Mouse (Mus musculus): ENCODE results near the gene Ap1m1. TPM values are rescaled to one million over a fixed set of nuclear protein-coding genes. Genes with fewer than 3 reads are reported as not detected.

Ap1m1 gene
- total RNA-seq, 1 experiment = 21.2 TPM

DNA sequence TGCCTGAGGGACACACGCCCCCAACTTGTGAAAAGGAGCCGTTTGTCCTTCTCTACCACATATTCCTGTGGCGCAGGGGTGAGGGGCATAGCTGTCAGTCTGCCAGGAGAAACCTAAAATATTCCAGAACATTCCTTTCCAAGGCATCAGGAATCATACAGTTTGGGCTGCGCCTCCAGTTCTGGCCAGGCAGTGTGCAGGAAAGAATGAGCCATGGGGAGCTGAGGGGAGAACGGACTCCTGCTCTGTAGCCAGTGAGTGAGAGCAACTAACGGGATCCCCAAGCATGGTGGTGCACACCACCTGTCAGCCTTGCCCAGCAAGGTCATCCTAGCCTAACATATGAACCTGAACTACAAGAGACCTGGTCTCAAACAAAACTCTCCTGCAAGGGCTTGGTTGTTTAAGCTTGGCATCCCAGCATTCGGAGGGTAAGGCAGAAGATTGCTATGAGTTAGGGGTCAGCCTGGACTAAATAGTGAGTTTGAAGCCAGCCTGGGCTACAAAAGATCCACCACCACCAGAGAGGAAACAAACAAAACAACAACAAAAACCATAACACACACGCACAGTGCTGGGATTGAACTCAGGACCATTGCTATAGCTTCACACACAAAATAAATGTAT lies 63.3 kb downstream of the Ap1m1 start:
- H3K4me3 ChIP-seq (ENCODE audit: insufficient read depth in 1 of 2, low read depth in 1 of 2, low read length in 2 of 2, poor library complexity in 1 of 2, severe bottlenecking in 1 of 2) = no peak overlapping the region
- no peaks in the 10 kb centered on the region for H3K36me3 ChIP-seq (ENCODE audit: control insufficient read depth, insufficient read depth, low read length, poor library complexity, severe bottlenecking)
- H3K4me1 ChIP-seq (ENCODE audit: control insufficient read depth in 2 of 2, insufficient read depth in 2 of 2, low read length in 2 of 2, poor library complexity in 1 of 2) = peaks cover 11 to 21% of the 10 kb centered on the region in 2 experiments
- in situ Hi-C loops (cut with MboI; ENCODE audit: low sequenced_read_pairs in 2 of 2, unreplicated experiment in 2 of 2) = no loop called here
- no peak for DNase-seq (ENCODE audit: low read depth, low spot score)
- H3K9ac ChIP-seq (ENCODE audit: insufficient read depth, low read depth, low read length, poor library complexity, severe bottlenecking) = no peak overlapping the region
- no peak overlapping the region for H3K27ac ChIP-seq (ENCODE audit: insufficient read depth, low read depth, low read length, poor library complexity, severe bottlenecking)
- H3K9me3 ChIP-seq (ENCODE audit: control insufficient read depth, insufficient read depth, low read depth, low read length) = no peaks in the 10 kb centered on the region
- TF ChIP-seq ZC3H11A (IDR thresholded peaks at IDR 0.05; ENCODE audit: borderline replicate concordance, low read depth, low read length) (no peak), ZNF384 (IDR thresholded peaks at IDR 0.05; ENCODE audit: low read depth, low read length) (no peak), HCFC1 (IDR thresholded peaks at IDR 0.05; ENCODE audit: borderline replicate concordance, insufficient read depth, low read length) (no peak), MAFK (IDR thresholded peaks at IDR 0.05; ENCODE audit: insufficient read depth, low read depth, low read length) (no peak), CHD2 (IDR thresholded peaks at IDR 0.05; ENCODE audit: low read depth, low read length) (no peak)

DNA sequence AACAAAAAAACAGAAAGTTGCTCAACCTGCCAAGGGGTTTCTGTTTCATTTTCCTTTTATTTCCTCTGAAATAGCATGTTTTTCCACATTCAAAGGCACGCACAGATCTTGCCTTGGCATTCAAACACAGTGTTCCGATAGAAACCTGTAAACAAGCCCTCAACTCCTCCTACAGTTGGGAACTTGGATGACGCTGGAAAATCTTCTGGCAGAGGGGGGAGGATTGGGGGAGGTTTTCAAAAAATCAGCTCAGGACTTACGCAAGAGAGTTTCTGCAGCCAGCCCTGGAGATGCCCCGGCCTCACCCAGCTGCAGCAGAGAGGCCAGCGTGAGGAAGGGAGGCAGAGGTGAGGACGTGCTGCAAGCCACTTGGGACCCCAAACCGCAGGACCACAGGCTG lies 63.8 kb downstream of the Ap1m1 start:
- Histone ChIP-seq H3K27ac (ENCODE audit: insufficient read depth, low read depth, low read length, poor library complexity, severe bottlenecking) (no peak overlapping the region), H3K9ac (ENCODE audit: insufficient read depth, low read depth, low read length, poor library complexity, severe bottlenecking) (no peak overlapping the region; the same call in 1 of the 2 replicates), H3K4me3 (ENCODE audit: insufficient read depth in 1 of 2, low read depth in 1 of 2, low read length in 2 of 2, poor library complexity in 1 of 2, severe bottlenecking in 1 of 2) (no peak overlapping the region), H3K9me3 (ENCODE audit: control insufficient read depth, insufficient read depth, low read depth, low read length) (no peaks in the 10 kb centered on the region), H3K4me1 (ENCODE audit: control insufficient read depth in 2 of 2, insufficient read depth in 2 of 2, low read length in 2 of 2, poor library complexity in 1 of 2) (peaks cover 14 to 24% of the 10 kb centered on the region in 2 experiments), H3K36me3 (ENCODE audit: control insufficient read depth, insufficient read depth, low read length, poor library complexity, severe bottlenecking) (no peaks in the 10 kb centered on the region)
- in situ Hi-C loops (cut with MboI; ENCODE audit: low sequenced_read_pairs in 2 of 2, unreplicated experiment in 2 of 2) = no loop called here
- no peak for TF ChIP-seq ZNF384 (IDR thresholded peaks at IDR 0.05; ENCODE audit: low read depth, low read length)
- DNase-seq (ENCODE audit: low read depth, low spot score) = no peak

DNA sequence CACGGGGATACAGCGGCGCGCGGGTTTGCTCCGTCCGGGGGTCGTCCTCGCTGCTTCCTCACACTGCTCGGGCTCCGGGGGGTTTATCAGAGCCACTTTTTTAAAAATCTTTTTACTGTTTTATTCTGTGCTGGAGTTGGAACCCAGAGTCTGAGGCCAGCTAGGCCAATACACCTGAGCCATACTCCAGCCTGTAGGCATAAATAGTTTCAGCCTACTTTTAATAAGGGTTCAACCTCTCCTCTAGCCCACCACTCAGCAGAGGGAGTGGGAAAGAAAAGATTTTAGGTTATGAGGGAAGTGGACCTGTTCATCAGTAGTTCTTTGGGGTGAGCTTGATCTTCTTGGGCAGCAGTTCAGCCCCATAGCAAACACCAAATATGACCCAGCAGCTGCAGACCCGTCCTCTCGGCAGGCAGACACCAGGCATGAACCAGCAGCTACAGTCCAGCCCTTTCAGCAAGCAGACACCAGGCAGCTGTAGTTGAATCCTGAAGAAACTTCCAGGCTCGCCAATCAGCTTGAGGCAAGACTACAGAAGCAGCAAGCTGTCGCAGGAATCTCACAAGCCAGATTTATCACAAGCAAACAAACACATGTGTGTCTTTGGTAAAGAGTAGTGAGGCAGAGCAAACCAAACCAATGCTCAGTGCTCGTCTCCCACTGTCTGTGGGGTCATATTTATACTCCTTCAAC lies 65.5 kb downstream of the Ap1m1 start, which contains the start of gene Gm10282:
Gm10282 (minus strand) TSS at position 51 of the 696 bp plus-strand sequence.
- Histone ChIP-seq H3K4me3 (ENCODE audit: insufficient read depth in 1 of 2, low read depth in 1 of 2, low read length in 2 of 2, poor library complexity in 1 of 2, severe bottlenecking in 1 of 2) (no peak within 1 kb of the TSS), H3K36me3 (ENCODE audit: control insufficient read depth, insufficient read depth, low read length, poor library complexity, severe bottlenecking) (no peaks in the 10 kb centered on the region), H3K9me3 (ENCODE audit: control insufficient read depth, insufficient read depth, low read depth, low read length) (no peaks in the 10 kb centered on the region), H3K9ac (ENCODE audit: insufficient read depth, low read depth, low read length, poor library complexity, severe bottlenecking) (no peak within 1 kb of the TSS), H3K27ac (ENCODE audit: insufficient read depth, low read depth, low read length, poor library complexity, severe bottlenecking) (no peak within 1 kb of the TSS), H3K4me1 (ENCODE audit: control insufficient read depth in 2 of 2, insufficient read depth in 2 of 2, low read length in 2 of 2, poor library complexity in 1 of 2) (peaks cover 16 to 29% of the 10 kb centered on the region in 2 experiments)
- DNase-seq (ENCODE audit: low read depth, low spot score) = no peak
- TF ChIP-seq MAFK (IDR thresholded peaks at IDR 0.05; ENCODE audit: insufficient read depth, low read depth, low read length) = no peak
- no peak for TF ChIP-seq ZC3H11A (IDR thresholded peaks at IDR 0.05; ENCODE audit: borderline replicate concordance, low read depth, low read length)
- TF ChIP-seq HCFC1 (IDR thresholded peaks at IDR 0.05; ENCODE audit: borderline replicate concordance, insufficient read depth, low read length) = no peak
- TF ChIP-seq CHD2 (IDR thresholded peaks at IDR 0.05; ENCODE audit: low read depth, low read length) = no peak
- TF ChIP-seq ZNF384 (IDR thresholded peaks at IDR 0.05; ENCODE audit: low read depth, low read length) = no peak
- in situ Hi-C loops (cut with MboI; ENCODE audit: low sequenced_read_pairs in 2 of 2, unreplicated experiment in 2 of 2) = no loop called here

DNA sequence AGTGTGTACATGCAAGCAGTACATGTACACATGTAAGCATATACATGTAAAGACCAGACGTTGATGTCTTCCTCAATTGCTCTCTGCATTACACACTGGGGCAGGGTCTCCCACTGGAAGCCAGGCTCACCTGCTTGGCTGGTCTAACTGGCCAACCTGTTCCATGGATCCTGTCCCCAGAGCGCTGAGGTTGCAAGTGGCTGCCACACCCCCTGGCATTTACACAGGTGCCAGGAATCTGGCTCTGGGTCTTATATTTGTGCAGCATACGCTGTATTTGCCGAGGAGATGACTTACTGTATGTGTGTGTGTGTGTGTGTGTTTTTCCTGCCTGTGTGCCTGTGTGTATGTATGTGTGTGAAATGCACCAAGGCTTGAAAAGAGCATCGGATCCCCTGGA lies 67.1 kb downstream of the Ap1m1 start:
- Histone ChIP-seq H3K9me3 (ENCODE audit: control insufficient read depth, insufficient read depth, low read depth, low read length) (no peaks in the 10 kb centered on the region), H3K9ac (ENCODE audit: insufficient read depth, low read depth, low read length, poor library complexity, severe bottlenecking) (no peak overlapping the region), H3K4me1 (ENCODE audit: control insufficient read depth in 2 of 2, insufficient read depth in 2 of 2, low read length in 2 of 2, poor library complexity in 1 of 2) (peaks cover 16 to 27% of the 10 kb centered on the region in 2 experiments), H3K27ac (ENCODE audit: insufficient read depth, low read depth, low read length, poor library complexity, severe bottlenecking) (0 out of 2 replicates have a peak overlapping the region, but pooled peaks have one; percentile 4), H3K36me3 (ENCODE audit: control insufficient read depth, insufficient read depth, low read length, poor library complexity, severe bottlenecking) (no peaks in the 10 kb centered on the region), H3K4me3 (ENCODE audit: insufficient read depth in 1 of 2, low read depth in 1 of 2, low read length in 2 of 2, poor library complexity in 1 of 2, severe bottlenecking in 1 of 2) (no peak overlapping the region)
- no peak for DNase-seq (ENCODE audit: low read depth, low spot score)
- in situ Hi-C loops (cut with MboI; ENCODE audit: low sequenced_read_pairs in 2 of 2, unreplicated experiment in 2 of 2) = no loop called here
- TF ChIP-seq MAFK (IDR thresholded peaks at IDR 0.05; ENCODE audit: insufficient read depth, low read depth, low read length) (no peak), ZC3H11A (IDR thresholded peaks at IDR 0.05; ENCODE audit: borderline replicate concordance, low read depth, low read length) (no peak), HCFC1 (IDR thresholded peaks at IDR 0.05; ENCODE audit: borderline replicate concordance, insufficient read depth, low read length) (no peak), ZNF384 (IDR thresholded peaks at IDR 0.05; ENCODE audit: low read depth, low read length) (no peak), CHD2 (IDR thresholded peaks at IDR 0.05; ENCODE audit: low read depth, low read length) (no peak)

Other genes with a start within 250 kb of the Ap1m1 start
- 0.18 and 0.32 TPM in 2 replicates for gene Cyp4f18, start 230.4 kb upstream of the Ap1m1 start, total RNA-seq (2012; rRNA removed)
- gene Olfr372, start 198.8 kb upstream of the Ap1m1 start, total RNA-seq (2012; rRNA removed) = not detected in 2 replicates
- 0.13 TPM in 1 of 2 replicates, not detected in the other for gene Olfr373, start 156.8 kb upstream of the Ap1m1 start, total RNA-seq (2012; rRNA removed)
- 0.48 and 0.54 TPM in 2 replicates for gene Olfr374, start 133.0 kb upstream of the Ap1m1 start, total RNA-seq (2012; rRNA removed)
- 72.9 and 146 TPM in 2 replicates for gene Tpm4, start 105.0 kb upstream of the Ap1m1 start, total RNA-seq (2012; rRNA removed)
- gene Rab8a, start 78.8 kb upstream of the Ap1m1 start, total RNA-seq (2012; rRNA removed) = 54.0 and 73.2 TPM in 2 replicates
- gene Hsh2d, start 50.4 kb upstream of the Ap1m1 start, total RNA-seq (2012; rRNA removed) = 0.42 and 0.45 TPM in 2 replicates
- 0.31 and 0.37 TPM in 2 replicates for gene Cib3, start 27.2 kb upstream of the Ap1m1 start, total RNA-seq (2012; rRNA removed)
- not detected in 2 replicates for gene Gm11034, start 26.4 kb upstream of the Ap1m1 start, total RNA-seq (2012; rRNA removed)
- 28.2 and 41.6 TPM in 2 replicates for gene Fam32a, start 20.3 kb upstream of the Ap1m1 start, total RNA-seq (2012; rRNA removed)
- gene Gm10282, start 65.2 kb downstream of the Ap1m1 start, total RNA-seq (2012; rRNA removed) = 13.0 and 21.2 TPM in 2 replicates
- gene Klf2, start 79.0 kb downstream of the Ap1m1 start, total RNA-seq (2012; rRNA removed) = 55.0 and 58.5 TPM in 2 replicates
- gene Eps15l1, start 181.4 kb downstream of the Ap1m1 start, total RNA-seq (2012; rRNA removed) = 39.5 and 41.7 TPM in 2 replicates
- gene Calr3, start 203.9 kb downstream of the Ap1m1 start, total RNA-seq (2012; rRNA removed) = 3.1 and 3.2 TPM in 2 replicates
- gene 1700030K09Rik, start 203.9 kb downstream of the Ap1m1 start, total RNA-seq (2012; rRNA removed) = 8.1 and 9.0 TPM in 2 replicates
- 55.1 and 60.5 TPM in 2 replicates for gene Cherp, start 235.2 kb downstream of the Ap1m1 start, total RNA-seq (2012; rRNA removed)